Mouse (Mus musculus): ENCODE data around the gene Upf3b.

GRCm38 (mm10) chrX:37068766-37069165, 41.4 kb downstream of the Upf3b start:
- TF ChIP-seq POLR2A (IDR thresholded peaks at IDR 0.05; ENCODE audit: borderline replicate concordance, extremely low read depth, low read depth, low read length): no peak
- TF ChIP-seq CTCF (IDR thresholded peaks at IDR 0.05; ENCODE audit: insufficient read depth, low read length): no peak

All from lung, adult 2 months (tissue).